Mouse (Mus musculus): Measurements from ENCODE around the gene Kif16b. TPM values are rescaled to one million over a fixed set of nuclear protein-coding genes. Genes with fewer than 3 reads are reported as not detected.

Gene Kif16b
- polyA plus RNA-seq, 1 experiment from 2014 or later, result 10.1 TPM

DNA sequence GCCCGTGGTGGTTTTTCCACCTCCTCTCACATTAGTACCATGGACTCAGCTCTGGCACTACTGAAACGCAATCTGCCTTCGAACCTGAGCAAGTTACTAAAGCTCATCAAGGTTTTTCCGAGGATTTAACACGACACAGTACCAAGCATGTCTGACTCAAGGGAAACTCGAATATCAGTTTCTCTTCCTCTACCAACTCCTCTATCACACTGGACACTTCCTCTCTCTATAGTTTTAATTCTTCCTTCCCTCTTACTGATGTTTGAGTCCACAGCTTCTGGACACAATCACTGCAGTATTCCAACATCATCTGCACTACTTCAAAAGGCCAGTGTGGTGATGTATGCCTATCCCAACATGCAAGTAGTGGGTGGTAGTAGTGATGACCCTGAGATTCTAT, 40.3 kb downstream of the Kif16b start:
- no peaks in the 10 kb centered on the region for H3K27me3 ChIP-seq
- no peak overlapping the region for H3K27ac ChIP-seq
- no peak overlapping the region for H3K4me2 ChIP-seq
- no peak overlapping the region for H3K4me3 ChIP-seq
- no peaks in the 10 kb centered on the region for H3K9me3 ChIP-seq
- peaks cover 11% of the 10 kb centered on the region; the same call in 1 of the 2 replicates for H3K36me3 ChIP-seq
- no peaks in the 10 kb centered on the region for H3K4me1 ChIP-seq
- WGBS, result 80% methylated on average over 6 of the region's 6 CpGs
- H3K9ac ChIP-seq, result no peak overlapping the region
- no peak for ATAC-seq (ENCODE audit: insufficient number of reproducible peaks, low FRiP score, low TSS enrichment, low read depth)

DNA sequence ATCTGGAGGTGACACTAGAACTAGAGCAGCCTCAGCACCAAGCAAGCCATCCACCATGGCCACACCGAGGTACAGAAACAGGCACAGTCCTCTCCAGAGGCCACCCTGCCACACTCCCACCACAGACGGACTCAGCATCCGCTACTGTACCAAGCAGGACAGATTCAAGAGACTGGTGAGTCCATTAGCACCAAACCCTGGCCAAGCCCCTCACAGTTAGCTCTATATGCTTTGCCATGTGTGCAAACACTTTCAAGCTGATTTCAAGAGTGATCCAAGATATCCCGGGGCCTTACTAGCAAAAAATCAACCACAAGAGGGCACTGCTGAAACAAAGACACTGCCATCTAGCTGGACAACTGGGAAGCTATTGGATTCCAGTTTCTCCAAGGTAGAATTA, 41.9 kb downstream of the Kif16b start:
- Histone ChIP-seq H3K9me3 (no peaks in the 10 kb centered on the region), H3K27ac (no peak overlapping the region), H3K9ac (no peak overlapping the region), H3K4me1 (no peaks in the 10 kb centered on the region), H3K36me3 (peaks cover 7% of the 10 kb centered on the region; the same call in 1 of the 2 replicates), H3K4me3 (no peak overlapping the region), H3K4me2 (no peak overlapping the region), H3K27me3 (no peaks in the 10 kb centered on the region)
- WGBS, result 63% methylated on average over 4 of the region's 4 CpGs
- no peak for ATAC-seq (ENCODE audit: insufficient number of reproducible peaks, low FRiP score, low TSS enrichment, low read depth)

DNA sequence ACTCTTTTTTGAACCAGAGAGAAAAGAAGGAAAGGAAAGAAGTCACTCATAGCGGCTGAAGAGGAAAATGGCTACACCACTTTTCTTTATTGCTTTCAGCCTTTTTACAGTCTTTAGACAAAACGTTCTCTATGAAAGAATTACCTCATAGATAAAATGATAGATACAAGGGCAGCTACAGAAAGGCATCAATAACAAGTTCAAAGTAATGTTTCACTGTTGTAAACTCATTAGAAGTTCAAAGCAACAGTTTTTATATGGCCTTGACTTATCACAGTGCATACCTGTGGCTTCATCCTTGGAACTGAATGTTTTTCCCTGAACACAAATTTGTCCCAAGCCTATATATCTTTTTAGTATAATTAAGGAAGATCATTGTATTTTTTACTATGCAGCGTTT, 62.6 kb downstream of the Kif16b start:
- Histone ChIP-seq H3K9me3 (no peaks in the 10 kb centered on the region), H3K4me3 (no peak overlapping the region), H3K27me3 (no peaks in the 10 kb centered on the region), H3K27ac (no peak overlapping the region), H3K9ac (no peak overlapping the region), H3K36me3 (no peaks in the 10 kb centered on the region), H3K4me2 (no peak overlapping the region), H3K4me1 (no peaks in the 10 kb centered on the region)
- WGBS, result 49% methylated on average over 3 of the region's 3 CpGs
- ATAC-seq (ENCODE audit: insufficient number of reproducible peaks, low FRiP score, low TSS enrichment, low read depth), result no peak

DNA sequence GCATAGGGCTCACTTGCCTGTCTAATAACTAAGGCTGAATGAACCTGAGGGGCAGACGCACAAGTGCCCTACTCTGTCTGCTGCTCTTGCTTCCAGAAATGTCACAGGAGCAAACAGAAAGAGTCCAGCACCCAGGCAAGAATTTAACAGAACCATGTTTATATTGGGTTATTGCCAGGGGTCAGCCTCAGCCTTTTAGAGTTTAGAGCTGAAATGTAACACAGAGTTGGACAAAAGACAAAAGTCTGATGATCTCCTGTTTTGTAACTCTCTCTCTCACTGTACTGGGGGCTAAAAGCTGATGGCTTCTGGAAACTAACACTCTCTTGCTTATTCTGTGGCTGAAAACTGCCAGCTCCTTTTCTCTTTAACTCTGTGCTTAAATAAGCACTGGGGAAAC, 63.2 kb downstream of the Kif16b start:
- Histone ChIP-seq H3K27ac (no peak overlapping the region), H3K9ac (no peak overlapping the region), H3K36me3 (no peaks in the 10 kb centered on the region), H3K9me3 (no peaks in the 10 kb centered on the region), H3K4me1 (no peaks in the 10 kb centered on the region), H3K4me3 (no peak overlapping the region), H3K27me3 (no peaks in the 10 kb centered on the region), H3K4me2 (no peak overlapping the region)
- 57% methylated on average over 1 of the region's 1 CpGs for WGBS
- no peak for ATAC-seq (ENCODE audit: insufficient number of reproducible peaks, low FRiP score, low TSS enrichment, low read depth)

DNA sequence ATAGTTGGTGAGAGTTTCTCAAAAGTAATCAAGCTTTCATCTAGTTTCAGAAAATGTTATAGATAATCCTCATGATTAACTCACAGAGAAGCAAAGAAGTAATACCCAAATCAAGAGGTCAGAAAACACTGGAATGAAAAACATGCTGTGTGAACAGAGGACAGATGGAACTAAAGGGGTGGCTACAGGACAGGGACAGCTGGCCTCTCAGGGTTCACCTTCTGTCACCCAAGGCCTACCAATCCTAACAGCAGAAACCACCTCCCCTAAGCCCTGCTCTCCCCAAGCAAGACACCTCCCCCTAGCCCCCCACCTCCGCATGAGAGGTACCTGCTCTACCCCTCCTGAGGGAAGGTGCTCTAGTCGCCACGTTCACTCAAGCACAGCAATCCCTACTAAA, 66.6 kb downstream of the Kif16b start:
- 86% methylated on average over 3 of the region's 3 CpGs for WGBS
- H3K27me3 ChIP-seq, result no peaks in the 10 kb centered on the region
- no peak for ATAC-seq (ENCODE audit: insufficient number of reproducible peaks, low FRiP score, low TSS enrichment, low read depth)

DNA sequence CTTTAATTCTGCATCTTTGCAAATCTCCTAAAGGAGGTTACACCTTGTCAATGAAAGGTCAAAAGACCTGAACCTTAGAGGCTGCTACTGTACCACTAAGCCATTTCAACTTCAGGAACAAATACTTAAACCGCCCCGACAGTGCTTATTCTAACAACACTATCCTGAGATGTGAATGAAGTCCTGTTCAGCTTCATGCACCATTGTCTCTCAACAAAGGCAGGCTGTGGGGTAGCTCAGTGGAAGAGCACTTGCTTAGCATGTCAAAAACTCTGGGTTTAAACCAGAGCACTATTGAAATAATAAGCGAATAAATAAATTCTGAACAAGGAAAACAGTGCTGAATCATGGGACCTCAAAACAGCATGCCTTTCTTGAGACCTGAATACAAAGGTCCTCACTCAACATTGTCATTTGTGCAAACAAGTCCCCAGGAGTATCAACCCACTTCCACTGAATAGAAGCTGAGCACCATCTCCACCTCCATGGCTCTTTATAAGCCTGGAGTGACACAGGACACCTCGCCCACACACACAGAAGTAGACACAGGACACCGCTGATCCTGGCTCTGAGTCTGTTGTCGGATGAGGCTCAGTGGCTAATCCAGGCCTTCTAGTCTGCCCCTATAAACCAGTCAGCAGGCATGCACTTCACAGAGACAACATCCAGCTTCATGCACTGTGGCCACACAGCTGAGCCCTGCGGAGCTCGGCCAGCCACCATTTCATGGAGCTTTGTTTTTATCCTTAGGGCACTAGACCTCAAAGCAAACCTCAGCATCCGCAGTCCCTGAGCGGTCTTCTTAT, 68.5 kb downstream of the Kif16b start:
- H3K27ac ChIP-seq, result no peak overlapping the region

More for the DNA sequence above, 66.6 kb downstream of the Kif16b start:
- no peaks in the 10 kb centered on the region for H3K4me1 ChIP-seq
- no peaks in the 10 kb centered on the region for H3K9me3 ChIP-seq
- no peaks in the 10 kb centered on the region for H3K36me3 ChIP-seq
- H3K4me3 ChIP-seq, result no peak overlapping the region
- H3K9ac ChIP-seq, result no peak overlapping the region
- H3K27ac ChIP-seq, result no peak overlapping the region
- no peak overlapping the region for H3K4me2 ChIP-seq

DNA sequence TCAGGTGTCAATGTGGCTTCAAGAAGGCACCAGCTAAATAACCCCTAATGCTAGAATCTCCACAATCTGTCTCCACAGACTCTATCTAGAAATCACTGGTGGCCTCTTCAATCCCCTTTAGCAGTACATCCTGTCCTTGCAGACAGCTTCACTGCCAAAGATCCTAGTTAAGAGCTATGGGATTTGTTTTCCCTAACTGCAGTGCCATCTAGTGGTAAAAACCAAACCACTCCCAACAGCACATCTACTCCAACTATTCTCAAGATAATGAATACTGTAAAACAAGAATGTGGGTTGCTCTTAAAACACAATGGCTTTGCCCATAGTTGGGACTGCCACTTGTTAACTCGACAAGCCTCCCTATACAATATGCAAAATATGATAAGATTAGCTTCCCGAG, 88.3 kb downstream of the Kif16b start:
- H3K27me3 ChIP-seq, result no peaks in the 10 kb centered on the region
- no peaks in the 10 kb centered on the region for H3K36me3 ChIP-seq
- no peak overlapping the region for H3K4me3 ChIP-seq
- WGBS, result 32% methylated on average over 2 of the region's 2 CpGs
- no peak overlapping the region for H3K4me2 ChIP-seq
- H3K4me1 ChIP-seq, result no peaks in the 10 kb centered on the region
- ATAC-seq (ENCODE audit: insufficient number of reproducible peaks, low FRiP score, low TSS enrichment, low read depth), result no peak
- no peak overlapping the region for H3K27ac ChIP-seq
- no peak overlapping the region for H3K9ac ChIP-seq
- H3K9me3 ChIP-seq, result no peaks in the 10 kb centered on the region

More for the DNA sequence above, 68.5 kb downstream of the Kif16b start:
- H3K36me3 ChIP-seq, result no peaks in the 10 kb centered on the region
- H3K9me3 ChIP-seq, result no peaks in the 10 kb centered on the region
- H3K4me1 ChIP-seq, result no peaks in the 10 kb centered on the region
- H3K4me2 ChIP-seq, result no peak overlapping the region
- ATAC-seq (ENCODE audit: insufficient number of reproducible peaks, low FRiP score, low TSS enrichment, low read depth), result no peak
- no peak overlapping the region for H3K9ac ChIP-seq
- no peak overlapping the region for H3K4me3 ChIP-seq
- H3K27me3 ChIP-seq, result no peaks in the 10 kb centered on the region
- 65% methylated on average over 10 of the region's 10 CpGs for WGBS

DNA sequence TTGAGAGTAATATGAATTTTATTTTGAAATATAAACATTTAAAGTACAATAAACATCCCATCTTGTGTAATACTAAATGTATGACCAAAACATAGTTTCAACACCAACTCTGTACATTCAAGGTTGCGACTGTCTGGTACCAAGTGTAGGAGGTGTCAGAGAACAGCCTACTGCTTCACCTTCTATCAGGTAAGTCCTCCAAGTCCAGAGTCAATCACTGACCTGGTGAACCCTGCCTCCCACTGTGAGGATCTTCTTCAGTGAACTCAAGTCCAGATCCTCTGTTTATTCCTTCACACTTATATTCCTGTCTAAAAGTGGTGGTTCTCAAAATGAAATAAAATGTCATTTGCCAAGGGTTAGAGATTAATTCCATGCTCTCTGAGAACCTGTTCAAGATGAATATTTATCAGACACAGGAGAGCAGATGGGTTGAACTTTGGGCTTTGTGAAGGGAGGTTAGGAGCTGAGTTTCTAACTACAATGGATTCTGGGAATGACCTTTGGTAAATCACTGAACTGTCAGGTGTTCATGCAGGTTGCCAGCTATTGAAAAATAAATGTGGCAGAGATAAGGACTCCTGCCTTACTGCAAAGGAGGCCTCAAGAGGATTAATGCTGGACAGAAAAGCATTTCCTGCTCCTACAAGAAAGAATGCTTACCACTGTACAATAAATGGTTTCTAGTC, 97.4 kb downstream of the Kif16b start:
- no peaks in the 10 kb centered on the region for H3K36me3 ChIP-seq

DNA sequence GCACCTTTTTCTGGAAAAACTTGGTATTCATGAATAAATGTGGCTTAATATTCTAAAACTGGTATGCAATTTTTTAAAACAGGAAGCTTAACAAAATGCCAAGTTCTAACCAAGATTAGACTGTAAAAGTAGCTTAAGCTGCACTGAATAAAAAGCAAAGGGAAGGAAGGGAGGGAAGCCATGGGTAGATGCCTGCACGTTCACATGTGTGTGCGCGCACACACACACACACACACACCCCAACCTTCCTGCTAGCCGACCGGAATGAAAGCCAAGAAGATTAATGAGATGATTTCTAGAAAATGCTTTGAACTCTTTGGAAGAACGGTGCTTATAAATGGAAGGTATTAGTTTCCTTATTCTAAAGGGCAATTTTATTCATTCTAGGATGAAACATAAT, 104.0 kb downstream of the Kif16b start:
- Histone ChIP-seq H3K9ac (no peak overlapping the region), H3K27ac (no peak overlapping the region), H3K27me3 (no peaks in the 10 kb centered on the region), H3K4me2 (no peak overlapping the region), H3K4me1 (no peaks in the 10 kb centered on the region), H3K36me3 (no peaks in the 10 kb centered on the region), H3K9me3 (no peaks in the 10 kb centered on the region), H3K4me3 (no peak overlapping the region)
- 46% methylated on average over 6 of the region's 6 CpGs for whole genome bisulfite sequencing
- no peak for ATAC-seq (ENCODE audit: insufficient number of reproducible peaks, low FRiP score, low TSS enrichment, low read depth)

More for the DNA sequence above, 97.4 kb downstream of the Kif16b start:
- no peak for ATAC-seq (ENCODE audit: insufficient number of reproducible peaks, low FRiP score, low TSS enrichment, low read depth)
- Histone ChIP-seq H3K9ac (no peak overlapping the region), H3K4me1 (no peaks in the 10 kb centered on the region), H3K9me3 (no peaks in the 10 kb centered on the region), H3K4me3 (no peak overlapping the region), H3K4me2 (no peak overlapping the region), H3K27me3 (no peaks in the 10 kb centered on the region), H3K27ac (no peak overlapping the region)
- WGBS, result 90% methylated on average over 1 of the region's 1 CpGs

DNA sequence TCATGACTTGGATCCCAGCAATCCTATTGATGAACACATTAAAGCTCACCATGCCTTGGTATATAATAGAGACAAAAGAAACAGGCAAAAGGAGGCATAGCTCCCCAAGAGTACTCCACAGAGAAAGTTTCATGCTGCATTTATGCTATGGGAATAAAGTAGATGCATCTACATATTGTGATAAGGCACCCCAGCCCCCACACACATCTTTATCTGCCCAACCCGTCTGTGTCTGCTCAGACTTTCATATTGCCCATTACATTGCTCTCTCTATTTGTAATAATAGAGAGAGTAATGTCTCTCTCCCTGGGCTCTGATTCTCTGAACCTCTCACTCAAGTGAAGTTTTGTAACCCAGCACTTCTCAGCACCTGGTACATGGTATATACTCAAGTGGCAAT, 126.0 kb downstream of the Kif16b start:
- 46% methylated on average over 1 of the region's 1 CpGs for WGBS
- no peak for ATAC-seq (ENCODE audit: insufficient number of reproducible peaks, low FRiP score, low TSS enrichment, low read depth)
- Histone ChIP-seq H3K4me2 (no peak overlapping the region), H3K9me3 (no peaks in the 10 kb centered on the region), H3K4me3 (no peak overlapping the region), H3K9ac (no peak overlapping the region), H3K36me3 (no peaks in the 10 kb centered on the region), H3K27me3 (no peaks in the 10 kb centered on the region), H3K27ac (no peak overlapping the region), H3K4me1 (no peaks in the 10 kb centered on the region)

DNA sequence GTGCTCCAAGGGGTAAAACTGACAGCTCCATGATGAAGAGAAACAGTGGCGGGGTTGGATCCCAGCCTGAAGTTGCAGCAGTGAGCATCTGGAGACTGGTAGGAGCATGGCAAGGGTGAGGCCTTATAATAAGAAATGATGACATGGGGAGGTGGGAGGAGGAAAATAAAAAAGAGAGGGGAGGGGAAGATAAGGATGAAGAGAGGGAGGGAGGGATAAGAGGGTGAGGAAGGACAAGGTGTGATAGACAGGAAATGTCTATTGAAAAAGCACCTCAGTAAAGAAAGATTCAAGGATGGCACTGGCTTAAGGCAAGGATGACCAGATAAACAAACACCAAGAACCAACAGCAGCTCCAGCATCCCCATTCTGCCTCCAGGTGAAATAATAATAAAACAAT, 126.6 kb downstream of the Kif16b start:
- WGBS, result 58% methylated on average over 1 of the region's 1 CpGs
- no peak for ATAC-seq (ENCODE audit: insufficient number of reproducible peaks, low FRiP score, low TSS enrichment, low read depth)
- H3K9me3 ChIP-seq, result no peaks in the 10 kb centered on the region
- H3K36me3 ChIP-seq, result no peaks in the 10 kb centered on the region
- H3K27ac ChIP-seq, result no peak overlapping the region
- H3K9ac ChIP-seq, result no peak overlapping the region
- no peak overlapping the region for H3K4me2 ChIP-seq
- H3K4me3 ChIP-seq, result no peak overlapping the region
- no peaks in the 10 kb centered on the region for H3K4me1 ChIP-seq
- H3K27me3 ChIP-seq, result no peaks in the 10 kb centered on the region

DNA sequence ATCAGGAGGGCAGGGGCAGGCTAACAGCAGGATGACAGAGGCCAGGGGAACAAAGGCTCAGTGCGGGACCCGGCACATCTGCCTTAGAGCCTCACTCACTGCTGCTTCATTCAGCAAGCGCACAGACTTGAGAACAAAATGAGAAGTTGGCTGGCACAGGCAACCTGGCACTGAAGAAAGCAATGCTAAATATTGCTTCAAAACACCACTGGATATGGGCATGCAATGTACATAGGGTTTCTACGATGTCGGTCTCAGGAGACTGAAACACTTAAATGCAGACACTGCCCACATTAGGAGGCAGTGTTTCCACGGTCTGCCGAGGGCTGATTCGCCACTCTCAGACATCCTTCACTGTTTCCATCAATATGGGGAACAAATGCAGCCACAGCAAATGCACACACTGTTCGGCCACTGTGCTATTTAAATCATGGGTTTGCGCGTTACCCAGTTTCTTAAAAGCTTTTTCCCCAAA, 131.6 kb downstream of the Kif16b start:
- no peak overlapping the region for H3K27ac ChIP-seq
- no peak overlapping the region for H3K9ac ChIP-seq
- 75% methylated on average over 11 of the region's 11 CpGs for WGBS
- no peak overlapping the region for H3K4me2 ChIP-seq
- no peaks in the 10 kb centered on the region for H3K36me3 ChIP-seq
- no peak for ATAC-seq (ENCODE audit: insufficient number of reproducible peaks, low FRiP score, low TSS enrichment, low read depth)
- no peaks in the 10 kb centered on the region for H3K4me1 ChIP-seq
- no peaks in the 10 kb centered on the region for H3K27me3 ChIP-seq
- no peaks in the 10 kb centered on the region for H3K9me3 ChIP-seq
- no peak overlapping the region for H3K4me3 ChIP-seq

Measured in limb, embryonic 15.5 days (tissue).